Mouse (Mus musculus) kidney, postnatal 0 days (tissue): Measurements from ENCODE around the gene Nkd1. TPM values are rescaled to one million over a fixed set of nuclear protein-coding genes. Genes with fewer than 3 reads are reported as not detected.

Source experiments
- ATAC-seq: fragments of 200-750 bp; cut with Nextera tagmentation; replicated peaks from 2 replicates; pipeline ENCODE4 v1.8.0; 2017; ENCODE audit warnings: low read depth, moderate number of reproducible peaks, moderate TSS enrichment, moderate library complexity; ENCODE audit not compliant: low FRiP score
- DNase-seq: peaks from one replicate; pipeline ENCODE4 v3.0.0-alpha.2; 2016; ENCODE audit warnings: low spot score
- H3K27ac ChIP-seq: fragments of 300-500 bp; sonication (generic); 2 replicates; pipeline ENCODE4 v1.5.1; 2014; ENCODE audit warnings: mild to moderate bottlenecking
- H3K27me3 ChIP-seq: fragments of 300-500 bp; sonication (generic); 2 replicates; pipeline ENCODE4 v1.6.1; 2014; ENCODE audit warnings: low read length, mixed read lengths; ENCODE audit not compliant: insufficient read depth
- H3K36me3 ChIP-seq: fragments of 300-500 bp; sonication (generic); 2 replicates; pipeline ENCODE4 v1.6.1; 2014; ENCODE audit warnings: low read length, mixed read lengths; ENCODE audit not compliant: insufficient read depth
- H3K4me1 ChIP-seq: fragments of 300-500 bp; sonication (generic); replicated peaks from 2 replicates; pipeline ENCODE4 v1.6.1; 2014; ENCODE audit warnings: antibody characterized with exemption, low read length, mixed read lengths; ENCODE audit not compliant: insufficient read depth
- H3K4me2 ChIP-seq: fragments of 300-500 bp; sonication (generic); 2 replicates; pipeline ENCODE4 v1.6.1; 2014; ENCODE audit warnings: mild to moderate bottlenecking, low read length, moderate library complexity, mixed read lengths
- H3K4me3 ChIP-seq: fragments of 300-500 bp; sonication (generic); replicated peaks from 2 replicates; pipeline ENCODE4 v1.5.1; 2014; ENCODE audit warnings: low read depth, low read length
- H3K9ac ChIP-seq: fragments of 300-500 bp; sonication (generic); 2 replicates; pipeline ENCODE4 v1.6.1; 2014; ENCODE audit warnings: low read depth, low read length
- H3K9me3 ChIP-seq: fragments of 300-500 bp; sonication (generic); replicated peaks from 2 replicates; pipeline ENCODE4 v1.6.1; 2016; ENCODE audit warnings: low read length, inconsistent platforms, mixed read lengths
- CTCF ChIP-seq: IDR thresholded peaks from 2 replicates; pipeline ENCODE4 v1.5.1; 2016; ENCODE audit warnings: antibody characterized with exemption, low read depth, mild to moderate bottlenecking, moderate library complexity
- WGBS: fragments of 180-500 bp; shearing (Covaris S2); extraction: QIAGEN DNeasy Blood & Tissue Kit; methylation state at CpG from one replicate; pipeline ENCODE4 v1.1.7; 2014; 5-methylcytosine and 5-hydroxymethylcytosine counted together
- polyA plus RNA-seq: library from polyadenylated mRNA; unstranded; fragments of >200 nt; fragmentation: Nextera tagmentation; extraction: Ambion mirVana; gene quantifications from 2 replicates; pipeline ENCODE4 v1.2.1, GENCODE M21; 2015

Nkd1 gene
- polyA plus RNA-seq, 1 experiment from 2014 or later, result 68.1 TPM

GRCm38 (mm10) chr8:88566119-88566518 is 45.0 kb downstream of the Nkd1 start:
- H3K9ac ChIP-seq, result no peak overlapping the region
- H3K4me2 ChIP-seq, result no peak overlapping the region
- H3K9me3 ChIP-seq, result no peaks in the 10 kb centered on the region
- ATAC-seq (no peak), DNase-seq (no peak)
- H3K36me3 ChIP-seq, result no peaks in the 10 kb centered on the region
- TF ChIP-seq CTCF, result no peak; the same call in 1 of the 2 replicates
- no peak overlapping the region for H3K27ac ChIP-seq
- no peak overlapping the region for H3K4me3 ChIP-seq
- peaks cover 49% of the 10 kb centered on the region for H3K4me1 ChIP-seq
- H3K27me3 ChIP-seq, result no peaks in the 10 kb centered on the region
- 72% methylated on average over 4 of the region's 4 CpGs for WGBS

GRCm38 (mm10) chr8:88567314-88568121 is 46.4 kb downstream of the Nkd1 start:
- Histone ChIP-seq H3K27me3 (no peaks in the 10 kb centered on the region), H3K36me3 (no peaks in the 10 kb centered on the region), H3K4me3 (no peak overlapping the region), H3K27ac (peak overlapping the region; percentile 42; the same call in 1 of the 2 replicates), H3K4me1 (peaks cover 58% of the 10 kb centered on the region), H3K9me3 (no peaks in the 10 kb centered on the region), H3K4me2 (no peak overlapping the region), H3K9ac (no peak overlapping the region)
- ATAC-seq (no peak), DNase-seq (peak; percentile 67)
- WGBS, result 49% methylated on average over 13 of the region's 13 CpGs
- peak; percentile 60 for TF ChIP-seq CTCF

GRCm38 (mm10) chr8:88568211-88568610 is 47.1 kb downstream of the Nkd1 start:
- TF ChIP-seq CTCF, result no peak
- DNase-seq (no peak), ATAC-seq (no peak)
- H3K4me1 ChIP-seq, result peaks cover 58% of the 10 kb centered on the region
- no peaks in the 10 kb centered on the region for H3K9me3 ChIP-seq
- H3K27me3 ChIP-seq, result no peaks in the 10 kb centered on the region
- H3K4me2 ChIP-seq, result no peak overlapping the region
- H3K9ac ChIP-seq, result no peak overlapping the region
- H3K36me3 ChIP-seq, result no peaks in the 10 kb centered on the region
- WGBS, result 89% methylated on average over 3 of the region's 3 CpGs
- peak overlapping the region; percentile 42; the same call in 1 of the 2 replicates for H3K27ac ChIP-seq
- no peak overlapping the region for H3K4me3 ChIP-seq

GRCm38 (mm10) chr8:88569366-88569765 is 48.2 kb downstream of the Nkd1 start:
- TF ChIP-seq CTCF, result no peak
- DNase-seq (no peak), ATAC-seq (no peak)
- no peaks in the 10 kb centered on the region for H3K9me3 ChIP-seq
- H3K36me3 ChIP-seq, result no peaks in the 10 kb centered on the region
- 70% methylated on average over 7 of the region's 7 CpGs for WGBS
- no peak overlapping the region for H3K4me3 ChIP-seq
- H3K4me1 ChIP-seq, result peaks cover 55% of the 10 kb centered on the region
- H3K27ac ChIP-seq, result peak overlapping the region; percentile 70; the same call in 1 of the 2 replicates
- no peaks in the 10 kb centered on the region for H3K27me3 ChIP-seq
- H3K9ac ChIP-seq, result no peak overlapping the region
- H3K4me2 ChIP-seq, result no peak overlapping the region

GRCm38 (mm10) chr8:88570293-88570998 is 49.3 kb downstream of the Nkd1 start:
- peaks cover 55% of the 10 kb centered on the region for H3K4me1 ChIP-seq
- no peaks in the 10 kb centered on the region for H3K36me3 ChIP-seq
- no peaks in the 10 kb centered on the region for H3K27me3 ChIP-seq
- H3K9ac ChIP-seq, result no peak overlapping the region
- ATAC-seq (peak; percentile 75), DNase-seq (peak; percentile 87)
- WGBS, result 9% methylated on average over 10 of the region's 10 CpGs
- H3K4me2 ChIP-seq, result 0 out of 2 replicates have a peak overlapping the region, but pooled peaks have one; percentile 16
- no peak overlapping the region for H3K4me3 ChIP-seq
- H3K9me3 ChIP-seq, result no peaks in the 10 kb centered on the region
- H3K27ac ChIP-seq, result peak overlapping the region; percentile 70
- TF ChIP-seq CTCF, result no peak

GRCm38 (mm10) chr8:88571434-88572184 is 50.5 kb downstream of the Nkd1 start:
- no peak for ATAC-seq
- no peak for DNase-seq
- WGBS, result 73% methylated on average over 14 of the region's 14 CpGs

More at GRCm38 (mm10) chr8:88571434-88572184, 50.5 kb downstream of the Nkd1 start:
- Histone ChIP-seq H3K4me2 (no peak overlapping the region), H3K9ac (no peak overlapping the region), H3K9me3 (no peaks in the 10 kb centered on the region), H3K27me3 (no peaks in the 10 kb centered on the region), H3K36me3 (no peaks in the 10 kb centered on the region), H3K4me3 (no peak overlapping the region), H3K27ac (peak overlapping the region; percentile 70), H3K4me1 (peaks cover 54% of the 10 kb centered on the region)
- no peak for TF ChIP-seq CTCF
